Mouse (Mus musculus) kidney, adult 11 months (tissue): ENCODE data around the gene Dag1.
"Not testable (repeated sequence)": the region's sequence is repeated elsewhere in the genome, so short reads cannot be mapped to it uniquely, and the experiment has no call there.

Experiments used
- DNase-seq: peaks from one replicate; pipeline ENCODE4 v3.0.0; 2022

Gene Dag1

GRCm38 (mm10) chr9:108263690-108264190 lies at the start of gene Dag1:
Dag1 (minus strand) TSS chr9:108263958.
- peak; percentile 98 for DNase-seq

- no peak for DNase-seq
Measured at GRCm38 (mm10) chr9:108308141-108308540, 44.4 kb upstream of the Dag1 start.

- DNase-seq: no peak
Measured at GRCm38 (mm10) chr9:108307021-108307807, 43.5 kb upstream of the Dag1 start.

GRCm38 (mm10) chr9:108306571-108306980 lies 42.8 kb upstream of the Dag1 start:
- no peak for DNase-seq

- peak; percentile 100 for DNase-seq
Measured at GRCm38 (mm10) chr9:108305629-108306520, 42.1 kb upstream of the Dag1 start, which contains the start of the genes Rhoa and Tcta. Rhoa (plus strand) TSS chr9:108306129. Tcta (minus strand) TSS chr9:108306160.

GRCm38 (mm10) chr9:108305170-108305569 lies 41.4 kb upstream of the Dag1 start:
- peak; percentile 35 for DNase-seq

- no peak for DNase-seq
Measured at GRCm38 (mm10) chr9:108304716-108305115, 41.0 kb upstream of the Dag1 start.

GRCm38 (mm10) chr9:108301853-108302252 lies 38.1 kb upstream of the Dag1 start:
- no peak for DNase-seq

GRCm38 (mm10) chr9:108296453-108297355 lies 32.9 kb upstream of the Dag1 start, which contains the start of gene Amt:
Amt (plus strand) TSS chr9:108296853.
- peak; percentile 94 for DNase-seq

GRCm38 (mm10) chr9:108290773-108291172 lies 27.0 kb upstream of the Dag1 start:
- DNase-seq: no peak

GRCm38 (mm10) chr9:108290016-108290750 lies 26.4 kb upstream of the Dag1 start, which contains the start of gene Nicn1:
Nicn1 (plus strand) TSS chr9:108290429.
- DNase-seq: peak; percentile 96

- no peak for DNase-seq
Measured at GRCm38 (mm10) chr9:108289347-108289746, 25.6 kb upstream of the Dag1 start.

- not testable (repeated sequence) for DNase-seq
Measured at GRCm38 (mm10) chr9:108287526-108288238, 23.9 kb upstream of the Dag1 start.

- peak; percentile 74 for DNase-seq
Measured at GRCm38 (mm10) chr9:108284410-108284809, 20.7 kb upstream of the Dag1 start.

- peak; percentile 72 for DNase-seq
Measured at GRCm38 (mm10) chr9:108280071-108280828, 16.5 kb upstream of the Dag1 start.

GRCm38 (mm10) chr9:108278697-108279450 lies 15.1 kb upstream of the Dag1 start:
- DNase-seq: no peak

GRCm38 (mm10) chr9:108275331-108275659 lies 11.5 kb upstream of the Dag1 start:
- DNase-seq: no peak

GRCm38 (mm10) chr9:108274476-108275330 lies 10.9 kb upstream of the Dag1 start:
- no peak for DNase-seq
